Mouse (Mus musculus) testis, postnatal 14 days (tissue): ENCODE data around the gene Mobp.

ENCODE experiments used
- DNase-seq: peaks from one replicate; pipeline ENCODE4 v3.0.0; 2021; ENCODE audit warnings: low spot score

Mobp gene

DNA sequence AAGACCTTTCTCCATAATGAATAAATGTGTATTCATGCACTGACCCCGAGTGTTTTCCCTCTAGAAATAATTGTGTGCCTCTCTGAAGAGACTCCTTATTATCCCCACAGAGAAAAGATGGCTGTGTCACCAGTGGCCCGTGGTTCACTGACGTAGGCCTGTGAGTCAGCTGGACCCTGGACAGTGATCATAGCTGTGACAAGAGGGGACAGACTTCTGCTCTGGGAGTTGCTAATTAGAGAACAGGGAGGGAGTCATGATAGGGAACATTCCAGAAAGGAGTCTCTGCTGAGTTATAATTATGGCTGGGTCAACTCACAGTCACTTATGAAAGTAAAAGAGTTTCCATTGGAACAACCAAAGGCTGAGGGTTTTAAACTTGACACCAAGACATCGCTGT, 61.4 kb downstream of the Mobp start:
- no peak for DNase-seq

DNA sequence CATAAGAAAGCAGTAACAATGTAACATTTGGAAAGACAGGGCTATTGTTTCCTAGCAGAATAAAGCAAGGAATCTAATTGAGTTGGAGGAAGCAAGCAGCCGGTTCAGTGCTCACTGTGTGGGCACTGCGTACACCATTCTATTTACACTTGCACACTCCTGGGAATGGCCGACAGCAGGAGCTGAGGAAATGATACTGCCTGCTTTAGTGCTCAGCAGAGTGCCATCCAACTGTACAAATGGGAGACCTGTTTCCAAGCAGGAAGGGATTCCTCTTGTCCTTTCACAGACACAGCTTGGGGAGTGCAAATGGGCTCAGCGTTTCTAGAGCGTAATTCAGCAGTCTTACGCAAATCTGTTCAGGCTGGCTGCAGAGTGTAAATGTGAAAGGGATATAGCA, 63.4 kb downstream of the Mobp start:
- DNase-seq, result no peak

DNA sequence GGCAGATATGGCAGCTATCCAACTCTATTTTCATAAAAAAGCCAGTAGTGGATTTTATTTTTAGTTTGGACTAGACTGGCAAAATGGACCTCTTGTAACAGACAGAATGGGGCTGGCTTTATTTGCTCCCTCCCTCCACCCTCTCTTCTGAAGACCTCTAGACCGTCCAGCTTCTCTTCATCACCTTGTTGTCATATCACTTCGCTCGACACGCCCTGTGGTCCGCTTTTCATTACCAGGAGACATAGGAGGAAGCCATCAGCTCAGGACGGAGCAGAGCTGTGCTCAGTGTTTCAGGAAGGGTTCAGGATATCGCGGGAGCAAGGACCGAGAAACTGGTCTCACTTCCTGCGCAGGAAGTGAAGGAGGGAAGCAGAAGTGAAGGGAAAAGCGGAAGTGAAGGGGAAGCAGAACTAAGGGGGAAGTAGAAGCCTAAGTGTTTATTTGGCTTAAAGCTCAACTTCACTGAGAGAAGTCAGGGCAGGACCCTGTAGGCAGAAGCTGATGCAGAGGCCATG, 65.5 kb downstream of the Mobp start:
- DNase-seq, result no peak

DNA sequence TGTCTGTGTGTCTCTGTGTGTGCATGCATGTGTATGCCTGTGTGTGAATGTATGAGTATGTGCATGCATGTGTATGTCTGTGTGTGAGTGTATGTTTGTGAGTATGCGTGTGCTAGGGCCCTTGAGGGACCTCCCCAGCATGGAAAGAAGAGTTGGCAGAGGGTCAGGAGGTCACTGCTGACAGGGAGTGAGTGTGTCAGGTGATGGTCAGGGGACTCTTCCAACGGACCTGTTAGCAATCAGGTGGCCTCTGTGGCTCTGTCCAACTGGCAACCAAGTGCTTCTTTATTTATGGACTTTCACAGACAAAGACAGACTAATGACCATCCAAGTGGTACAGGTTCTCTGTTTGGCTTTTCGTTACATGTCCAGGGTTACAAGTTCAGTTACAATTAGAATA, 69.9 kb downstream of the Mobp start:
- DNase-seq, result no peak
